Mouse (Mus musculus) Patski (cell line): ENCODE data around the gene Tmem56. TPM values are rescaled to one million over a fixed set of nuclear protein-coding genes. Genes with fewer than 3 reads are reported as not detected.

Experiments used
- ATAC-seq: fragments of 100-300 bp; one replicate; pipeline ENCODE4 v1.8.0; 2021
- CTCF ChIA-PET: fragments of 350-600 bp; sonication (Branson Sonifier 250); formaldehyde crosslinking; loops from one replicate; lab custom pipeline; 2022; ENCODE audit warnings: inconsistent platforms; lab: Charles Lee
- POLR2A ChIA-PET: fragments of 350-600 bp; sonication (Branson Sonifier 250); formaldehyde crosslinking; loops from one replicate; lab custom pipeline; 2022; ENCODE audit warnings: antibody characterized with exemption, inconsistent platforms; lab: Charles Lee
- DNase-seq: peaks from one replicate; pipeline ENCODE4 v3.0.0-alpha.2; 2011; ENCODE audit warnings: low read depth, low spot score
- H3K27me3 ChIP-seq: fragments of 371-371 bp; one replicate; pipeline ENCODE4 v1.5.1; 2021
- CTCF ChIP-seq: fragments of 100-300 bp; IDR thresholded peaks from one replicate; pipeline ENCODE4 v1.5.1; 2021
- in situ Hi-C: fragments of 300-500 bp; cut with MboI; formaldehyde crosslinking; loops from 3 replicates; pipeline ENCODE4 v1.11.1; 2018; ENCODE audit warnings: low pct_unique_long_range_greater_than_20kb, mixed read lengths
- polyA plus RNA-seq: library from polyadenylated mRNA; unstranded; gene quantifications from one replicate; pipeline ENCODE4 v1.2.3, GENCODE M21; 2021

Tmem56 gene
- polyA plus RNA-seq, 1 experiment from 2014 or later = 0.10 TPM

- CTCF ChIA-PET = interaction anchor here (1.2 to 1.8 kb wide), 3 partner anchors 9 to 116 kb away, joined by 3 to 6 read pairs (median 5); partner anchors contain the start of gene Rwdd3
- no peak for ATAC-seq
- in situ Hi-C loops = no loop called here
These were observed 4.3 kb upstream of the Tmem56 start for GRCm38 (mm10) chr3:121287151-121287550.

GRCm38 (mm10) chr3:121285219-121285618 lies 2.3 kb upstream of the Tmem56 start:
- no peak for TF ChIP-seq CTCF
- in situ Hi-C loops = no loop called here
- ATAC-seq (no peak), DNase-seq (no peak)
- ChIA-PET POLR2A (no interaction called here), CTCF (no interaction called here)
- H3K27me3 ChIP-seq = no peaks in the 10 kb centered on the region

More at GRCm38 (mm10) chr3:121287151-121287550, 4.3 kb upstream of the Tmem56 start:
- no peaks in the 10 kb centered on the region for H3K27me3 ChIP-seq
- peak; percentile 68 for TF ChIP-seq CTCF
- DNase-seq = no peak
- POLR2A ChIA-PET = no interaction called here

DNA sequence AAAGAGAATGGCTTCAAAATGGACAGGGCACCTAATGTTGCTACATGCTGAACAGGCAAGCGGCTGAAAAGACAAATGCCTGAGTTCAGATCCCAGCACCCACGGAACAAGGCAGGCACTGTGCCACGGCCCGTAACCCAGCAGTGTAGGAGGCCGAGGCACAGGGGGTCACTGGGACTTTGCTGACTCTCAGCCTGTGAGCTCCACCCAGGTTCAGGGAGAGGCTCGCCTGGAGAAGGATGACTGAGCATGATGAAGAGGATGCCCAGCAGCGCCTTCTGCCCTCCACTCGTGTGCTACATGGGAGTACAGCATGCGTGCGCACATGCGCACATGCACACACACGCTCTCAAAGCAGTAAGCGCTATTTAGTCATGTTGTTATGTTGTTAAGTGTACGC lies 3.2 kb downstream of the Tmem56 start:
- ATAC-seq (no peak), DNase-seq (no peak)
- in situ Hi-C loops = loop anchor here (5.0 kb wide), 1 partner anchor 107 kb away; the partner anchor contains the start of gene Rwdd3
- CTCF ChIA-PET = interaction anchor here (2.0 kb wide), 1 partner anchor 8 kb away, joined by 6 read pairs; no protein-coding TSS in a partner anchor
- POLR2A ChIA-PET = no interaction called here
- no peak for TF ChIP-seq CTCF
- no peaks in the 10 kb centered on the region for H3K27me3 ChIP-seq

DNA sequence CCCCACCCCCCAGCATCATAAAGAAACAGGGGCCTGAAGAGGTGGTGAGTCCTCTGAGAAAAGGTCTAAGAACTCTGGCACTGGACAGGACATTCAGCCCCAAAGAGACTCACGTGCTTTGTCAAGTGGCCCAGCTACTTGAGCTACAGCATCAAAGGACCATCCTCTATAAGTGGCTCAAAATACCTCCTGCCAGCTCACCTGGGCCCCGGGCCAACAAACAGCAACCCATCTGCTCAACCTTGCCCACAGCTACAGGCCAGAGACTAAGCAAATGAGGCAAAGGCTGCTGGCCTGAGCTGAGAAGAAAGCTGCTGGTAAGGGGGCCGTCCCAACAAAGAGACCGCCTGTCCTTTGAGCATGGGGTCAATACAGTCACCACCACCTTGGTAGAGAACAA lies 5.3 kb downstream of the Tmem56 start:
- no peak for DNase-seq
- TF ChIP-seq CTCF = no peak
- ChIA-PET POLR2A (no interaction called here), CTCF (interaction anchor here (1.0 to 2.0 kb wide), 4 partner anchors 10 to 76 kb away, joined by 3 to 6 read pairs (median 4); no protein-coding TSS in a partner anchor)
- no peaks in the 10 kb centered on the region for H3K27me3 ChIP-seq
- ATAC-seq = no peak
- in situ Hi-C loops = no loop called here

DNA sequence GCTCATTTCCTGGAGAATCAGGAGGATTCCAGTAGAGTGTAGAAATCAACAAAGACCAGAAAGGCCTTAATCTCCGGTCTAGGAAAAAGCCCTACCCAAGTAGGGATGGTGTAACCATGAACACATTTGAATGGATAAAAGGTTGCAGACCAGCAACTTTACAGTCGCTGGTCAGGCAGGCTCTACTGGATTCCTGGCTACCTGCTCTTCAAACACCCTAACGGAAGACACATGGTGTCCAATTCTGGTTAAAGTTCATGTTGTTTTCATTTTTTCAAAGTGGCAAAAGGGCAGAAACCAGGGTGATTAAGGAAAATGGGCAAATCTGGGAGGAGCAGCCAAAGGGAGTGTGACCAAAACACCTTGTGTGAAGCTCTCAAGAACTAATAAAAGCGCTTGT lies 5.9 kb downstream of the Tmem56 start:
- no peak for TF ChIP-seq CTCF

GRCm38 (mm10) chr3:121274010-121274409 lies 8.9 kb downstream of the Tmem56 start:
- TF ChIP-seq CTCF = no peak
- no peak for ATAC-seq
- CTCF ChIA-PET = interaction anchor here (0.7 to 1.5 kb wide), 3 partner anchors 10 to 103 kb away, joined by 3 to 7 read pairs (median 4); partner anchors contain the start of gene Rwdd3
- in situ Hi-C loops = no loop called here
- POLR2A ChIA-PET = no interaction called here
- no peaks in the 10 kb centered on the region for H3K27me3 ChIP-seq
- DNase-seq = no peak

More for the DNA sequence above, 5.9 kb downstream of the Tmem56 start:
- ChIA-PET POLR2A (interaction anchor here (0.7 kb wide), 1 partner anchor 286 kb away, joined by 4 read pairs; no protein-coding TSS in a partner anchor), CTCF (no interaction called here)
- DNase-seq = no peak
- ATAC-seq = no peak
- in situ Hi-C loops = no loop called here
- H3K27me3 ChIP-seq = no peaks in the 10 kb centered on the region

DNA sequence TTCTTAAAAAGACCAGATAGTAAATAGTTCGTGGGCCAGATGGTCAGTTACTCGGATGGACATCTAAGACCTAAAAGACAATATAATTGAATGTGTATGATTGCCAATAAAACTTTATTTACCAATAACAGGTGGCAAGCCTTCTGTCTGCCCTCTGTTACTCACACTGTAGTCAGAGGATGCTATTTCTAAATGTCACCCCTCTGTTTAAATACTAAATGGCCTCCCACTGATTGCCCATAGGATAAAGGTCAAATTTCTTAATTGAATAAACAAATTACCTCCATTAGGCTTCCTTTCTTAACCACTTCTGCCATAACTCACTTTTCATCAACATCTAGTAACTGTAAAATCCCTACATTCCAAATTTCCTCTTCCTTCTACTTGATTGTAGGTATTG lies 10.3 kb downstream of the Tmem56 start:
- peaks cover 3% of the 10 kb centered on the region for H3K27me3 ChIP-seq
- CTCF ChIA-PET = interaction anchor here (0.8 to 1.5 kb wide), 2 partner anchors 101 to 110 kb away, joined by 3 to 4 read pairs; partner anchors contain the start of gene Rwdd3
- POLR2A ChIA-PET = interaction anchor here (0.6 to 1.2 kb wide), 3 partner anchors 9 to 79 kb away, joined by 3 to 8 read pairs (median 3); no protein-coding TSS in a partner anchor
- no peak for TF ChIP-seq CTCF
- in situ Hi-C loops = no loop called here
- no peak for ATAC-seq
- DNase-seq = no peak

DNA sequence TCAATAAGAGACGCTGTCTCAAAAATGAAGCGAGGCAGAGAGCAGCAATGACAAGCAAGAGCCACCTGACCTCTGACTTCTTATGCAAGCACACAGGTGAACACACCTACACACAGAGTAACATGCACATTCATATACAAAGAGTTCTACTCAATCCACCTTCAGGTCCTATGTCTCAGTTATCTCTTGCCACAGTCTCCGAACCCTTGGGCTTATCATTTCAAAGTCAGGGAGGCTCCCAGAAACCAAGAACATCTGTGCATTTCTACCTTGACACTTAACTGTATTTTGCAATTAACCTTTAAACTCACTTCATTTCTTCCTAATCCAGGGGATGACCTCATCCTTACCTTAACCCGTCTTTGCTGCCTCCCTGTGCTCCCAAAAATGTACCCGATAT lies 15.6 kb downstream of the Tmem56 start:
- DNase-seq (no peak), ATAC-seq (no peak)
- POLR2A ChIA-PET = no interaction called here
- in situ Hi-C loops = no loop called here
- CTCF ChIA-PET = interaction anchor here (1.4 kb wide), 1 partner anchor 19 kb away, joined by 3 read pairs; no protein-coding TSS in a partner anchor
- no peak for TF ChIP-seq CTCF
- H3K27me3 ChIP-seq = peaks cover 21% of the 10 kb centered on the region

DNA sequence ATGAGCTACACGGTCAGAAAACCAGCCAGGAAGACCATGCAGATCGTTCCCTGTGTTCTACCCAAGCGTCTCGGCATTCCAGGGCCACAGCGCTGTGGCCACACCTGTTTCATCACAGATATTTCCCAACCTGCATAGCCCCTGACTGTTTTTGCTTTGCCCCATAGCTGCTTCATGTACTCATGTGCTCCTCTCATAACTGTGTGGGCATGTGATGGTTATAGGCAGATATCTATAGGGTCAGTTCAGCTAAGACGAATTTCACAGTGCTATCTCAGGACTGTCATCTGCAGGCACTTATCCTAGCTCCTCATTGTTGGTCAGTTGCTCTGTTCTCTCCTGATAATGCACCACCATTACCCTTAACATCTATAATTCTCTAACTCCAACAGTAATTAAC lies 18.7 kb downstream of the Tmem56 start:
- ChIA-PET POLR2A (interaction anchor here (1.0 to 1.7 kb wide), 2 partner anchors 8 to 51 kb away, joined by 3 read pairs; no protein-coding TSS in a partner anchor), CTCF (interaction anchor here (1.1 to 1.9 kb wide), 2 partner anchors 10 to 24 kb away, joined by 6 to 7 read pairs; no protein-coding TSS in a partner anchor)
- TF ChIP-seq CTCF = no peak
- DNase-seq = no peak
- in situ Hi-C loops = no loop called here
- peaks cover 33% of the 10 kb centered on the region for H3K27me3 ChIP-seq
- ATAC-seq = no peak

DNA sequence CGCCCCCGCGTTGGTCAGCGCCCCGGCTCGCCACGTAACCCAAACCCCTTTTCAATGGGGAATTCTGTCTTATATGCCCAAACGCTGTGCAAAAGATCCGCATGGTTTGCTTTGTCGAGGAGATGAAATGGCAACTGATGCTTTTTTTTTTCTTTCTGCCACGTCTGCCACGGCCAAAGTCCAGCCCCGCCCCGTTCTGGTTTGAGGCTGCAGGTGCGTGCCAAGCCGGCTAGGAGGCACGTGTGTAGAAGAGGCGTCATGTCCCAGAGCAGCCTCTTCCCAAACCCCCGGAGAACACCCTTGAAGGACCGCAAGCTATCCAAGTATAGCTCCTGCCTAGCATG lies 19.7 kb downstream of the Tmem56 start:
- ATAC-seq (peak; percentile 3), DNase-seq (no peak)
- TF ChIP-seq CTCF = no peak
- in situ Hi-C loops = no loop called here
- ChIA-PET CTCF (interaction anchor here (0.7 to 1.9 kb wide), 2 partner anchors 11 to 23 kb away, joined by 3 to 7 read pairs; no protein-coding TSS in a partner anchor), POLR2A (interaction anchor here (1.0 to 1.7 kb wide), 2 partner anchors 9 to 10 kb away, joined by 3 to 9 read pairs; no protein-coding TSS in a partner anchor)
- peaks cover 30% of the 10 kb centered on the region for H3K27me3 ChIP-seq
